Mouse (Mus musculus): ENCODE results near the gene Abca13. TPM values are rescaled to one million over a fixed set of nuclear protein-coding genes. Genes with fewer than 3 reads are reported as not detected.
A peak's percentile ranks its signal among the peaks of the same experiment; 100 is the strongest.
"Not testable (repeated sequence)": the region's sequence is repeated elsewhere in the genome, so short reads cannot be mapped to it uniquely, and the experiment has no call there.

Abca13 gene
- polyA plus RNA-seq, 1 experiment from 2014 or later: 0.01 TPM

DNA sequence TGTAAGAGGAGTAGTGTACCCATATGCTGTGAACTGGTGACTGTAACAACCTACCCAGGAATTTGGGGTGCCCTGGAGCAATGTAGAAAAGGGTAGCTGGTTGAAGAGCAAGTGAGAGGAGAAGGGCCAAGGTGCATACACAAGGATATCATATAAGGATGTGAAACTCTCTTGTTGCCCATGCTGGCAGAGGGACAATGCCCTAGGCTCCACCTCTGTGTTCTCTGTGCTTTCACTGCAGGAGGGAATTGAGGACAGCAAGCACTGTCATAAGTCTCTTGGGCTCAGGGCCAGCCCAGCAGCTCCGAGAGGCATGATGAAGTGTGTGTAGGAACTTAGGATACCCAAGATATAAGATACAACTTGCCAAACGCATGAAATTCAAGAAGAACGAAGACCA lies 225.2 kb downstream of the Abca13 start:
- no peak for TF ChIP-seq CTCF (IDR thresholded peaks at IDR 0.05)
- ATAC-seq: no peak

DNA sequence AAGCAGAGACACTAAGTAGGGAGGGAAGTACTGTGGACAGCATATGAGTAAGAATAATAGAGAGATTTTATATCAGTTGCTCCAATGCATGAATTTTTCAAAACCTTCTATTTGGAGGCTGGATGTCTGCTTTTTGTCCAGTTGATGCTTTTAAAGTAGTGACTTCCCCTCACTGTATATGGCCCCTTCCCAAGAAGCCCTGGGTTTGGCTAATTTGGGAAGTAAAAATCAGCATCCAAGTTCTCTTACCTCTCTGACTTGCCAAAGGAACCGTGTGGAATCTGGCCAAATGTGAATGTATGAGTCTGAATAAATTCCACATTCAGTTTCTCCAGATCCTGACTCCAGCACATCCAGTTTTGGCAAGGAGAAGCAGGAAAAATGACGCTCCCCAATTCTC lies 228.5 kb downstream of the Abca13 start:
- ATAC-seq (no peak), DNase-seq (ENCODE audit: low read depth, low spot score) (no peak)
- in situ Hi-C loops (cut with MboI; ENCODE audit: low pct_unique_long_range_greater_than_20kb): no loop called here
- H3K27me3 ChIP-seq: no peaks in the 10 kb centered on the region
- CTCF ChIA-PET: no interaction called here
- POLR2A ChIA-PET: no interaction called here
- TF ChIP-seq CTCF (IDR thresholded peaks at IDR 0.05): no peak

More for the DNA sequence above, 225.2 kb downstream of the Abca13 start:
- in situ Hi-C loops (cut with MboI; ENCODE audit: low pct_unique_long_range_greater_than_20kb): no loop called here
- POLR2A ChIA-PET: no interaction called here
- CTCF ChIA-PET: no interaction called here
- DNase-seq (ENCODE audit: low read depth, low spot score): no peak
- no peaks in the 10 kb centered on the region for H3K27me3 ChIP-seq

- ChIA-PET CTCF (no interaction called here), POLR2A (no interaction called here)
- in situ Hi-C loops (cut with MboI; ENCODE audit: low pct_unique_long_range_greater_than_20kb): no loop called here
- no peak for DNase-seq (ENCODE audit: low read depth, low spot score)
- no peak for TF ChIP-seq CTCF (IDR thresholded peaks at IDR 0.05)
- no peaks in the 10 kb centered on the region for H3K27me3 ChIP-seq
- ATAC-seq: no peak
These were observed 235.7 kb downstream of the Abca13 start for GRCm38 (mm10) chr11:9427411-9427810.

GRCm38 (mm10) chr11:9432807-9433206 lies 241.1 kb downstream of the Abca13 start:
- POLR2A ChIA-PET: no interaction called here
- no peak for TF ChIP-seq CTCF (IDR thresholded peaks at IDR 0.05)
- CTCF ChIA-PET: no interaction called here
- H3K27me3 ChIP-seq: peaks cover 6% of the 10 kb centered on the region
- DNase-seq (ENCODE audit: low read depth, low spot score) (no peak), ATAC-seq (no peak)
- in situ Hi-C loops (cut with MboI; ENCODE audit: low pct_unique_long_range_greater_than_20kb): no loop called here

- in situ Hi-C loops (cut with MboI; ENCODE audit: low pct_unique_long_range_greater_than_20kb): no loop called here
- no peak for TF ChIP-seq CTCF (IDR thresholded peaks at IDR 0.05)
- POLR2A ChIA-PET: no interaction called here
- CTCF ChIA-PET: no interaction called here
- no peak for ATAC-seq
- no peak for DNase-seq (ENCODE audit: low read depth, low spot score)
- H3K27me3 ChIP-seq: peaks cover 6% of the 10 kb centered on the region
These were observed 244.9 kb downstream of the Abca13 start for GRCm38 (mm10) chr11:9436617-9437016.

DNA sequence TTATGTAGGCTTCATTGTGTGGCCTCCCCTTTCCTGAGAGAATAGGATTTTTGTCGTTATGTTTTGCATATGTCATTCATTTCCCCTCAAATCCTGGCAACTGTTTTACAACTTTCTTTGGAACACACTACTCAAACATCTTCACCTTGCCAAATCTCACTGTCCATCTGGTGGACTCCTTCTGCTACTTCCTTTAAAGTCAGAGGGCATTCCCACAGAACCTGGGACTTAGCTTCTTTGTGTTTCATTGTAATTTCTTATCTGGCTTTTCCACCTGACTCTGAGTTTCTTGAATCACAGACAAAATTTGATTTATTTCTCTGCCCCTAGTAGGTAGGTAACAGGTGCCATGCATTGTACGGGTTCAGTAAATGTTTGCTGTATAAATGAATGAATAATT lies 248.0 kb downstream of the Abca13 start:
- ATAC-seq: no peak

DNA sequence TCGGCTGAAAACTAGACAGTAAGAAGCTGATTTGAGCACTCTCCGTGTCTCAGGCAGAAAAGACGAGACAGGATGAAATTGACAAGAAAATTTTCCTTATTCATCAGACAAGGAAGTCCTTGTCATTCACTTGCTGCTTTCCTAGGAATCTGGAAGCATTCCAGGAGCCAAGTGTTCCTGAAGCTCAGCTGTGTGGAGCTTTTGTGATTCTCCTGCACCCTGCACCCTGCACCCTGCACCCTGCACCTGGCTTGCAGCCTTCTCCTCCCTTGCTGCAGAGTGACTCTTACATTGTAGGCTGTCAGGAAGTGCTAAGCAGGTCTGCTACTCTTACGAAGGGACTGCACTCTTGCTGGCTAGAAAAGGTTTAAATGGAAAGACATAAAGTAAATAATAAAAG lies 249.4 kb downstream of the Abca13 start:
- ATAC-seq (no peak), DNase-seq (ENCODE audit: low read depth, low spot score) (no peak)
- ChIA-PET POLR2A (no interaction called here), CTCF (no interaction called here)
- no peak for TF ChIP-seq CTCF (IDR thresholded peaks at IDR 0.05)
- peaks cover 6% of the 10 kb centered on the region for H3K27me3 ChIP-seq
- in situ Hi-C loops (cut with MboI; ENCODE audit: low pct_unique_long_range_greater_than_20kb): no loop called here

More for the DNA sequence above, 248.0 kb downstream of the Abca13 start:
- in situ Hi-C loops (cut with MboI; ENCODE audit: low pct_unique_long_range_greater_than_20kb): no loop called here
- POLR2A ChIA-PET: no interaction called here
- CTCF ChIA-PET: no interaction called here
- H3K27me3 ChIP-seq: peaks cover 6% of the 10 kb centered on the region
- TF ChIP-seq CTCF (IDR thresholded peaks at IDR 0.05): no peak
- DNase-seq (ENCODE audit: low read depth, low spot score): no peak

DNA sequence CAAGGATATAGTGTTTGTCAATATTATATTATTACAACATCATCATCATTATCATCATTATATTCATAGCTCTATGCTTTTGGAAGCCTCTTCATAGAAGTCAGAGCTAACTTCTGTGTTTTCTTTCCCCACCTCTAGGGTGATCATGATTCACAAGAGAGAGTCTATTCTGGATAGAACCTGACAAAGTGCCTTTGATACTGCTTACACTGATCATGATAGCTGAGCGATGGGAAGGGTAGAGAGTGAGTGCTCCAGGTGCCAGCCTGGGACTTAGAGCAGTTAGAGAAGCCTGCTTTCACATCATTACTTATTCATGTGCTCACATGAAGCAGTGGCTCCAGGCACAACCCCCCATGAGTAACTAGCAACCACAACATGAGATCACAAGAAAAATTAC lies 280.7 kb downstream of the Abca13 start:
- in situ Hi-C loops (cut with MboI; ENCODE audit: low pct_unique_long_range_greater_than_20kb): no loop called here
- TF ChIP-seq CTCF (IDR thresholded peaks at IDR 0.05): no peak
- ChIA-PET CTCF (interaction anchor here (1.1 kb wide), 1 partner anchor 10 kb away, joined by 3 read pairs; no protein-coding TSS in a partner anchor), POLR2A (no interaction called here)
- no peak for DNase-seq (ENCODE audit: low read depth, low spot score)
- no peak for ATAC-seq
- H3K27me3 ChIP-seq: peaks cover 33% of the 10 kb centered on the region

GRCm38 (mm10) chr11:9481511-9481910 lies 289.8 kb downstream of the Abca13 start:
- TF ChIP-seq CTCF (IDR thresholded peaks at IDR 0.05): peak; percentile 81
- ATAC-seq (peak; percentile 80), DNase-seq (ENCODE audit: low read depth, low spot score) (no peak)
- in situ Hi-C loops (cut with MboI; ENCODE audit: low pct_unique_long_range_greater_than_20kb): loop anchor here (10.0 kb wide), 1 partner anchor 313 kb away; no protein-coding TSS in a partner anchor
- ChIA-PET CTCF (interaction anchor here (1.4 kb wide), 1 partner anchor 13 kb away, joined by 4 read pairs; no protein-coding TSS in a partner anchor), POLR2A (interaction anchor here (0.5 kb wide), 1 partner anchor 579 kb away, joined by 7 read pairs; no protein-coding TSS in a partner anchor)
- peaks cover 24% of the 10 kb centered on the region for H3K27me3 ChIP-seq

DNA sequence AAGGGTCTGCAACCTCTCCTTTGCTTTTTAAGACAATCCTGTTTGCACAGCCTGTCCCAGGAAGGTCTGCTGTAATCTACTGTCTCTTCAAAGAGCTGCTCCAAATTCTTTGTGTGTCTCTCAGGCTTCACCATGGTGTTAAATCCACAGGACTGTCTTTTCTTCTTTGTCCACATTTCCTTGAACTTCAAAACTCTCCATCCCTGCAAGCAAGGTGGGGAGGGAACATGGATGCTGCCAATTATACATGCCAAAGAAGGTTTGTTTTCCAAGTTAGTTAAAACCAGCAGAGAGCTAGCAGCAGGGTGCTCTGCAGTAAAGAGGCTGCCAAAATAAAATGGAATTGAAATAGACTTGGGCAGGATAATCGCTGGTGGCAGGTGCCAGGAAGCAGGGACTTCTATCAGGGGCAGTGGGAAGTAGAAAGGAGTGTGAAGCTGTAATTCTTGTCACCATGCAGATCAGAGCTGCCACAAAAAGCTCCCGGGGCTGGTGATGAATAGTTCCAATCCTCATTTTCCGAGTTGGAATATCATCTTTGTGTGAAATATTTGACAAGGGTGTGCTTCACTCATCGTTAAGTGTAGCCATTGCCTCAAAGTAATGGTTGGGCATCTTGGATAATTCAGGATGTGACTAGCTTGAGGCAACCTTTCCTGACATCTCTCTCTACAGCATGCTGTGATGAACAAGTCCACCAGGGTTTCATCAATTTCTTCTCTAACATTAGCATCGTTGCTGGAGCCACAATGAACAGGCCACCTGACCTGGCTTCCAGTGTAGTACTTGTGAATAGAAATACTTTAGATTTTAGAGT lies 308.8 kb downstream of the Abca13 start:
- in situ Hi-C loops (cut with MboI; ENCODE audit: low pct_unique_long_range_greater_than_20kb): no loop called here
- POLR2A ChIA-PET: no interaction called here
- no peak for TF ChIP-seq CTCF (IDR thresholded peaks at IDR 0.05)

DNA sequence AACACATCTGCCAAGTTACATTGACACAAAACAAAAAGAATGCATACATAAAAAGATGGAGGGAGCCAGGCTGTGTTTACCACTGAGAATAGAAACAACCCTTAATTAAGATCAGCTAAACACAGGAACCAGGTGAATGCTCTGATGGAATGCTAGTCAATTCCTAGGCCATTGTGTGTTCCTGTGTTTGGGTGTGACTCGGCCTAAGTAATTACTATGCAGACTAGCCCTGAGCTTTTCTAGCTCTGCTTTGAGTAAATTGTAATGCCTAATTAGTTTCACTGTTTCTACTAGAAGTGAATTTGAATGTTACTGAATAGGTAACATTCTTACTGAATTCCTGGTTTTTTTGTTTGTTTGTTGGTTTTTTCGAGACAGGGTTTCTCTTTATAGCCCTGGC lies 323.2 kb downstream of the Abca13 start:
- CTCF ChIA-PET: interaction anchor here (1.3 kb wide), 1 partner anchor 13 kb away, joined by 3 read pairs; no protein-coding TSS in a partner anchor
- ATAC-seq; DNase-seq (ENCODE audit: low read depth, low spot score); POLR2A ChIA-PET; H3K27me3 ChIP-seq; in situ Hi-C loops (cut with MboI; ENCODE audit: low pct_unique_long_range_greater_than_20kb): not testable (repeated sequence)

More for the DNA sequence above, 308.8 kb downstream of the Abca13 start:
- DNase-seq (ENCODE audit: low read depth, low spot score) (no peak), ATAC-seq (no peak)
- no peaks in the 10 kb centered on the region for H3K27me3 ChIP-seq
- CTCF ChIA-PET: interaction anchor here (1.7 kb wide), 1 partner anchor 15 kb away, joined by 3 read pairs; no protein-coding TSS in a partner anchor
